Mouse (Mus musculus): ENCODE data around the gene Drg2. TPM values are rescaled to one million over a fixed set of nuclear protein-coding genes. Genes with fewer than 3 reads are reported as not detected.

Gene Drg2
- polyA plus RNA-seq, 1 experiment, result 60.7 TPM

DNA sequence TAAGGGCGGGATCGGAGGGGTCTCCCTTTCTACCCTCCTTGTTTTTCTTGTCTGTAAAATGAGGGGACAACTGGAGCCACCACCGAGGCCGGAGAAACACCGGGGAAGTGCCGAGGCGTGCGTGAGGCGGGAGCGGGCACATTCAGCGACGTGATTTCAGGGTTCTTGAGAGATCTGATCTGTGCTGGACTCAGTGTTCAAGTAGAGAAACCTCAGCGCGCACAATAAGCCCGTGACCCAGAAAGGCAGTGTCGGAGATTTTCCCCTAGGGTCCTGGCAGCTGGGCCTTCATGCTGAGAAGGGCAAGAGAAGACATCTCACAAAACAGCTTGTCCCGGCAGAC, 325 bp downstream of the Drg2 start:
- Histone ChIP-seq H3K27me3 (ENCODE audit: control insufficient read depth, insufficient read depth, low read length) (no peaks in the 10 kb centered on the region), H3K27ac (ENCODE audit: control insufficient read depth, insufficient read depth, low read length) (peak overlapping the region; percentile 9; the same call in 1 of the 2 replicates), H3K4me3 (ENCODE audit: control insufficient read depth, insufficient read depth, low read length) (peak overlapping the region; percentile 71), H3K36me3 (ENCODE audit: control insufficient read depth, insufficient read depth, low read length) (0 out of 2 replicates have a peak, but pooled peaks cover 12% of the 10 kb centered on the region), H3K4me1 (replicated peaks; ENCODE audit: control insufficient read depth, insufficient read depth, low read length) (peaks cover 7% of the 10 kb centered on the region)
- under 1% methylated on average over 17 of the region's 17 CpGs for WGBS
- TF ChIP-seq POLR2A (IDR thresholded peaks at IDR 0.05; ENCODE audit: control insufficient read depth, extremely low read depth, insufficient read depth, low read length, poor library complexity) (no peak), CTCF (IDR thresholded peaks at IDR 0.05; ENCODE audit: borderline replicate concordance, control insufficient read depth, extremely low read depth, insufficient read depth, low read length, poor library complexity) (no peak)
- DNase-seq, result no peak

GRCm38 (mm10) chr11:60457973-60458372, 3.6 kb downstream of the Drg2 start:
- Histone ChIP-seq H3K4me3 (ENCODE audit: control insufficient read depth, insufficient read depth, low read length) (no peak overlapping the region), H3K36me3 (ENCODE audit: control insufficient read depth, insufficient read depth, low read length) (peaks cover 28% of the 10 kb centered on the region; the same call in 1 of the 2 replicates), H3K4me1 (replicated peaks; ENCODE audit: control insufficient read depth, insufficient read depth, low read length) (peaks cover 7% of the 10 kb centered on the region), H3K27ac (ENCODE audit: control insufficient read depth, insufficient read depth, low read length) (no peak overlapping the region), H3K27me3 (ENCODE audit: control insufficient read depth, insufficient read depth, low read length) (no peaks in the 10 kb centered on the region)
- WGBS, result 92% methylated on average over 1 of the region's 1 CpGs
- no peak for TF ChIP-seq POLR2A (IDR thresholded peaks at IDR 0.05; ENCODE audit: control insufficient read depth, extremely low read depth, insufficient read depth, low read length, poor library complexity)
- no peak for TF ChIP-seq CTCF (IDR thresholded peaks at IDR 0.05; ENCODE audit: borderline replicate concordance, control insufficient read depth, extremely low read depth, insufficient read depth, low read length, poor library complexity)
- no peak for DNase-seq

DNA sequence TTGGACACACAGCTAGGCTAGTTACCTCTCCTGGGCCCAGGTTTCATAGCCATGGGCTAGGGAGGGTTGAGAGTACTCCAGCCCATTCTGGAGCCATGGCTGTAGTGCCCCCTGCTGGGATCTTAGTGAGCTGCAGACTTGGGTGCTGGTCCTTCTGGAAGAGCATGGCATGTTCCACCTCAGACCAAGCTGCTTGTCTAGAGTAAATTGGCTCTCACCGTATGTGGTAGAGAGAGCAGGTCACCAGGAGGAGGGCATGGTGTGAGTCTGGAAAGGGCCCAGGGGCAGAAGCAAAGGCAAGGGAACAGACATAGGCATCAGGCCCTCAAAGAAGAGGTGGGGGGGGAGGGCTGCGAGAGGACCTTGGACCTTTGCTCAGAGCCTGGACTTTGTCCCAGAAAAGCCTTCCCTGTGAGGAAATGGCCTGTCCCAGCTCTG, 11.6 kb downstream of the Drg2 start:
- peaks cover 15% of the 10 kb centered on the region; the same call in 1 of the 2 replicates for H3K36me3 ChIP-seq (ENCODE audit: control insufficient read depth, insufficient read depth, low read length)
- H3K4me1 ChIP-seq (replicated peaks; ENCODE audit: control insufficient read depth, insufficient read depth, low read length), result no peaks in the 10 kb centered on the region
- peak; percentile 40 for DNase-seq
- H3K27me3 ChIP-seq (ENCODE audit: control insufficient read depth, insufficient read depth, low read length), result no peaks in the 10 kb centered on the region
- no peak overlapping the region for H3K4me3 ChIP-seq (ENCODE audit: control insufficient read depth, insufficient read depth, low read length)
- H3K27ac ChIP-seq (ENCODE audit: control insufficient read depth, insufficient read depth, low read length), result no peak overlapping the region
- 90% methylated on average over 2 of the region's 2 CpGs for WGBS
- no peak for TF ChIP-seq POLR2A (IDR thresholded peaks at IDR 0.05; ENCODE audit: control insufficient read depth, extremely low read depth, insufficient read depth, low read length, poor library complexity)
- peak; percentile 75; the same call in 1 of the 2 replicates for TF ChIP-seq CTCF (IDR thresholded peaks at IDR 0.05; ENCODE audit: borderline replicate concordance, control insufficient read depth, extremely low read depth, insufficient read depth, low read length, poor library complexity)

DNA sequence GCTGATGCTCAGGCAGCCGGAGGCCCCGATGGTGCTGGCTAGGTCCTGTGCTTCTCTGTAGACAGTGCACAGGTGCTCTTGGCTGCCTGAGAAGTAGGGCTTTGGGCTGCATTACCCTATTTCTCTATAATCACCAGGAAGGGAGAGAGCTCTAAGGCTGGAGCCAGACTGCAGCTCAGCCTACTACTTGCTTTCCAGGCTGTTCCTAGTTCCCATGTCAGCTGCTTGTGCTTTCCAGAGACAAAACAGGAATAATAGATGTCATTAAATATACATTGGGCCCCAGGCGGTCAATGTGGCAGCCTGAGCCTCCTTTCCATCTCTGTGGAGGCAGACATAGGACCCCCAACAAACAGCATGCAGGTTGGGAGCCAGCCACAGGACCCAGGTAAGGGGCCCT, 14.6 kb downstream of the Drg2 start, which contains the start of gene Myo15:
TSS of gene Myo15 (plus strand) at position 301 of the 400 bp plus-strand sequence.
- Histone ChIP-seq H3K4me3 (ENCODE audit: control insufficient read depth, insufficient read depth, low read length) (no peak within 1 kb of the TSS), H3K36me3 (ENCODE audit: control insufficient read depth, insufficient read depth, low read length) (peaks cover 9% of the 10 kb centered on the region; the same call in 1 of the 2 replicates), H3K27me3 (ENCODE audit: control insufficient read depth, insufficient read depth, low read length) (no peaks in the 10 kb centered on the region), H3K4me1 (replicated peaks; ENCODE audit: control insufficient read depth, insufficient read depth, low read length) (no peaks in the 10 kb centered on the region), H3K27ac (ENCODE audit: control insufficient read depth, insufficient read depth, low read length) (no peak within 1 kb of the TSS)
- DNase-seq, result no peak
- no peak for TF ChIP-seq POLR2A (IDR thresholded peaks at IDR 0.05; ENCODE audit: control insufficient read depth, extremely low read depth, insufficient read depth, low read length, poor library complexity)
- TF ChIP-seq CTCF (IDR thresholded peaks at IDR 0.05; ENCODE audit: borderline replicate concordance, control insufficient read depth, extremely low read depth, insufficient read depth, low read length, poor library complexity), result no peak
- WGBS, result 100% methylated on average over 3 of the region's 3 CpGs

DNA sequence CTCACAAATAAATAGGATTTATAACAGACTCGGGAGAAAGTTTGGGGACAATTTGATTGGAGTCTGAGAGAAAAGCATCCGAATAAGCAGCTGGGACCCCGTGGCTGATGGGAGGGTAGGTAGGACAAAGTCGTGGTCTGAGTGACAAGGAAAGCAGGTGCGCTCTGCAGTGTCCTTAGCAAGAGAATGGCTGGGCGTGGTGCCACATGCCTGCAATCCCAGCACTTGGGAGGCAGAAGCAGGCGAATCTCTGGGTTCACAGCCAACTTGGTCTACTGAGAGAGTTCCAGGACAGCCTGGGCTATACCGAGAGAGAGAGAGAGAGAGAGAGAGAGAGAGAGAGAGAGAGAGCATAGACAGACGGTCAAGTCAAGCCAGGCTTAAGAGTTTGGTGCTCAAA, 16.4 kb downstream of the Drg2 start:
- peaks cover 9% of the 10 kb centered on the region; the same call in 1 of the 2 replicates for H3K36me3 ChIP-seq (ENCODE audit: control insufficient read depth, insufficient read depth, low read length)

DNA sequence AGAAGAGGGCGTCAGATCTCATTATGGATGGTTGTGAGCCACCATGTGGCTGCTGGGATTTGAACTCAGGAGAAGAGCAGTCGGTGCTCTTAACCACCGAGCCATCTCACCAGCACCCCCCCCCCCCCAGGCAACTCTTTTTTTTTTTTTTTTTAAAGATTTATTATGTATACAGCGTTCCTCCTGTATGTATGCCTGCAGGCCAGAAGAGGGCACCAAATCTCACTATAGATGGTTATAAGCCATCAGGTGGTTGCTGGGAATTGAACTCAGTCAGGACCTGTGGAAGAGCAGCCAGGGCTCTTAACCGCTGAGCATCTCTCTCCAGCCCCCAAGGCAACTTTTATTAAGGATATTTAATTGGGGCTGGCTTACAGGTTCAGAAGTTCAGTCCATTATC, 20.1 kb downstream of the Drg2 start:
- no peaks in the 10 kb centered on the region for H3K4me1 ChIP-seq (replicated peaks; ENCODE audit: control insufficient read depth, insufficient read depth, low read length)
- WGBS, result 90% methylated on average over 5 of the region's 5 CpGs
- DNase-seq, result no peak
- H3K27ac ChIP-seq (ENCODE audit: control insufficient read depth, insufficient read depth, low read length), result no peak overlapping the region
- H3K27me3 ChIP-seq (ENCODE audit: control insufficient read depth, insufficient read depth, low read length), result no peaks in the 10 kb centered on the region
- H3K36me3 ChIP-seq (ENCODE audit: control insufficient read depth, insufficient read depth, low read length), result no peaks in the 10 kb centered on the region
- no peak overlapping the region for H3K4me3 ChIP-seq (ENCODE audit: control insufficient read depth, insufficient read depth, low read length)
- no peak for TF ChIP-seq POLR2A (IDR thresholded peaks at IDR 0.05; ENCODE audit: control insufficient read depth, extremely low read depth, insufficient read depth, low read length, poor library complexity)
- no peak for TF ChIP-seq CTCF (IDR thresholded peaks at IDR 0.05; ENCODE audit: borderline replicate concordance, control insufficient read depth, extremely low read depth, insufficient read depth, low read length, poor library complexity)

More for the DNA sequence above, 16.4 kb downstream of the Drg2 start:
- H3K27ac ChIP-seq (ENCODE audit: control insufficient read depth, insufficient read depth, low read length), result no peak overlapping the region
- DNase-seq, result no peak
- H3K4me3 ChIP-seq (ENCODE audit: control insufficient read depth, insufficient read depth, low read length), result no peak overlapping the region
- no peak for TF ChIP-seq CTCF (IDR thresholded peaks at IDR 0.05; ENCODE audit: borderline replicate concordance, control insufficient read depth, extremely low read depth, insufficient read depth, low read length, poor library complexity)
- TF ChIP-seq POLR2A (IDR thresholded peaks at IDR 0.05; ENCODE audit: control insufficient read depth, extremely low read depth, insufficient read depth, low read length, poor library complexity), result no peak
- H3K27me3 ChIP-seq (ENCODE audit: control insufficient read depth, insufficient read depth, low read length), result no peaks in the 10 kb centered on the region
- no peaks in the 10 kb centered on the region for H3K4me1 ChIP-seq (replicated peaks; ENCODE audit: control insufficient read depth, insufficient read depth, low read length)
- WGBS, result 90% methylated on average over 9 of the region's 9 CpGs
